Mouse (Mus musculus) neural tube, embryonic 13.5 days (tissue): ENCODE data around the gene Abcf3. TPM values are rescaled to one million over a fixed set of nuclear protein-coding genes. Genes with fewer than 3 reads are reported as not detected.
A peak's percentile ranks its signal among the peaks of the same experiment; 100 is the strongest.

Experiments used
- ATAC-seq: fragments of 200-750 bp; cut with Nextera tagmentation; 2 replicates; pipeline ENCODE4 v1.8.0; 2017; ENCODE audit warnings: low read depth, mild to moderate bottlenecking, moderate TSS enrichment, moderate library complexity
- H3K27ac ChIP-seq: fragments of 300-500 bp; sonication (generic); replicated peaks from 2 replicates; pipeline ENCODE4 v1.5.1; 2015; ENCODE audit warnings: moderate library complexity, mild to moderate bottlenecking, inconsistent platforms
- H3K27me3 ChIP-seq: fragments of 300-500 bp; sonication (generic); 2 replicates; pipeline ENCODE4 v1.6.1; 2015; ENCODE audit warnings: mild to moderate bottlenecking, inconsistent platforms
- H3K36me3 ChIP-seq: fragments of 300-500 bp; sonication (generic); 2 replicates; pipeline ENCODE4 v1.6.1; 2015; ENCODE audit warnings: mild to moderate bottlenecking, inconsistent platforms
- H3K4me1 ChIP-seq: fragments of 300-500 bp; sonication (generic); replicated peaks from 2 replicates; pipeline ENCODE4 v1.6.1; 2015; ENCODE audit warnings: inconsistent platforms
- H3K4me2 ChIP-seq: fragments of 300-500 bp; sonication (generic); 2 replicates; pipeline ENCODE4 v1.6.1; 2015; ENCODE audit warnings: inconsistent platforms, mild to moderate bottlenecking, moderate library complexity
- H3K4me3 ChIP-seq: fragments of 300-500 bp; sonication (generic); 2 replicates; pipeline ENCODE4 v1.5.1; 2015; ENCODE audit warnings: mild to moderate bottlenecking, inconsistent platforms
- H3K9ac ChIP-seq: fragments of 300-500 bp; sonication (generic); 2 replicates; pipeline ENCODE4 v1.6.1; 2015; ENCODE audit warnings: moderate library complexity, mild to moderate bottlenecking, inconsistent platforms
- H3K9me3 ChIP-seq: fragments of 300-500 bp; sonication (generic); 2 replicates; pipeline ENCODE4 v1.6.1; 2016; ENCODE audit warnings: inconsistent platforms
- WGBS: fragments of 180-500 bp; shearing (Covaris S2); methylation state at CpG from one replicate; pipeline ENCODE4 v1.1.7; 2015; 5-methylcytosine and 5-hydroxymethylcytosine counted together
- polyA plus RNA-seq: library from polyadenylated mRNA; unstranded; fragments of >200 nt; fragmentation: Nextera tagmentation; extraction: Ambion mirVana; gene quantifications from 2 replicates; pipeline ENCODE4 v1.2.1, GENCODE M21; 2015

Gene Abcf3
- polyA plus RNA-seq, result 72.2 and 81.5 TPM in 2 replicates

DNA sequence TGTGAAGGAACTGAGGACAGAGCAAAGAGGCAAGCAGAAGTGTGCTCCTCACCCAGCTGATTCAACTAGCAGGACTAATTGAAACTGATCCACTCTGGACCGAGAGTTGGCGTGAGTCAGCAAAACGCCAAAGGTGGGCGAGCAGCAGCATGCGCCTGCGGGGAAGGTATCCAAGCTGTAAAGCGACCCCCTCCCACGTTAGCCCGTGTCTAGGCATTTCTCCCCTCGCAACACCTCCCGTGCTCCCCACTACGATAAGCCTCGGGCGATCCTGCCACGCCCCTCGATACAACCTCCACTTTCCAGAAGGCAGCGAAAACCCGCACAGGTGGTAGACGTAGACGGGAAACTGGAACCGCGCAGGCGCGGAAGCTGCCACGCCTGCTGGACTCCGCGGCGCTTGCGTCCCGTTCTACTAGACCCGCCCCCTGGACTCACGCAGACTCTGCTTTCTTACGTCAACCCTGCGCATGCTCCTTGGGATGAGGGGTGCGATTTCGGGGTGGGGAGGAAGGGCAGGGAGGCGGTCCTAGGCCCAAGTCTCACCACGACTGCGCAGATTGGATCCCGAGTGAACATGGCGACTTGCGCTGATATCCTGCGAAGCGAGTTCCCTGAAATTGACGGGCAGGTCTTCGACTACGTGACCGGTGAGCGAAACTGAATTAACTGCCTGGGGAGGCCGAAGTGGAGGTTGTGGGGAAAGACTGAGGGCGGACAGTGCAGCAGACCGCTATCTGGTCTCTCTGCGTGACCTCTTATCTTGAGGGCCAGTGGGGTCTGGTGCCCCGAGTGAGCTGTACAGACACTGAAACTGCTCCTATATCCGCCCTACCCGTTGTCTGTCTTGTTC, at the start of gene Abcf3:
Abcf3 (plus strand) TSS at position 482 of the 853 bp plus-strand sequence.
- Histone ChIP-seq H3K9me3 (no peaks in the 10 kb centered on the region), H3K27me3 (no peaks in the 10 kb centered on the region), H3K4me2 (peak within 1 kb of the TSS; percentile 93), H3K4me3 (peak within 1 kb of the TSS; percentile 93), H3K9ac (peak within 1 kb of the TSS; percentile 89), H3K36me3 (peaks cover 67% of the 10 kb centered on the region), H3K4me1 (peaks cover 25% of the 10 kb centered on the region), H3K27ac (peak within 1 kb of the TSS; percentile 33; the same call in 1 of the 2 replicates)
- peak; percentile 99 for ATAC-seq
- WGBS, result under 1% methylated on average over 56 of the region's 56 CpGs

DNA sequence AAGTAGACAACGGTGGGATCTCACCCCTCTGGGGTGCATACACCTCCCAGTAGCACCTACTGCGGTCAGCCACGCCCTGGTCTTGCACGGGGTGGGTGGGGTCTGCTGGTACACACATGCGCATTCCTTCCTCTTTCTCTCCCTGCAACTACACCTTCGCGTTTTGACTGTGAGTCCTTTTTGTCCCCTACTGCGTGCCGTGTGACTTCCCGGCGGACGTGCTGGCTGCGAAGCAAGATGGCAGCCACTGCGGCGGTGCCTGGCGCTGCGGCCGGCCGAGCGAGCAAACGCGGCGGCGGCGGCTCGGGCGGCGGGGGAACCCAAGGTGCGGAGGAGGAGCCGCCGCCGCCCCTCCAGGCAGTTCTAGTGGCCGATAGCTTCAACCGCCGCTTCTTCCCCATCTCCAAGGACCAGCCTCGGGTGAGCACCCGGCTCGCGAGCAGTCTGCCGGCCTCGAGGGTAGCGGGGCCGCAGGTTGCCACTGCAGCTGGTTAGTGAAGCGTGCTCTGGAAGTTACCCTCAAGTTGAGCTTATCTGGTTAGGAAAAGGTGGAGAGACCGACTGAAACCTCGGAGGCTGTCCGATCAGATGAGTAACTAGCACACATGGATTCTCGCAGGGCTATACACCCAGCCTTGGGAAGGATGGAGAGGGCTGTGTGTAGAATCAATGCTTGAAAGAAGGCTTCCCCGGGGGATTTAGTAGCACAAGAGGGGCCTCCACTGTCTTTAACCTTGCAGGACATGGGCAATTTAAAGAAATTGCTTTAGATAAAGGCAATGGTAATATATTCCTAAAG, 49.5 kb upstream of the Abcf3 start, which contains the start of gene Eif2b5:
Eif2b5 (plus strand) TSS at position 141 of the 799 bp plus-strand sequence.
- Histone ChIP-seq H3K9me3 (no peaks in the 10 kb centered on the region), H3K36me3 (peaks cover 30% of the 10 kb centered on the region), H3K27ac (peak within 1 kb of the TSS; percentile 90), H3K4me2 (peak within 1 kb of the TSS; percentile 78), H3K4me1 (peaks cover 21% of the 10 kb centered on the region), H3K4me3 (peak within 1 kb of the TSS; percentile 92), H3K27me3 (peaks cover 13% of the 10 kb centered on the region), H3K9ac (peak within 1 kb of the TSS; percentile 90)
- WGBS, result under 1% methylated on average over 49 of the region's 49 CpGs
- peak; percentile 95 for ATAC-seq

DNA sequence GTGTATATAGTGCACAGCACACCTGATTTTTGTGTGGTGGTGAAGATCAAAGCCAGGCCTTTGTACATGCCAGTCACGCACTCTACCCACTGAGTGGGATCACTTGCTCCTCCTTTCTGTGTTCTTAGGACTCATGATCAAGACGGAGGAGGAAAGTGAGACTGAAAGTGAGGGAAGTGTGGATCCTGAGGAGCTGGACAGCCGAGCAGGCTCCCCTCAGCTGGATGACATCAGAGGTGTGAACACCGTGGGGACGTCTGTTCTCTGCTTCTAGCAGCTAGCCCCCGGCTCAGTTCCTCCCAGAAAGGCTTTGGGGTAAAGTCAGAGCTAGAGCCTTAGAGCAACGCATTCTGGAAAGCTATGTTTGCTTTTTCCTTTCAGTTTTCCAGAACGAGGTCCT, 42.4 kb upstream of the Abcf3 start:
- Histone ChIP-seq H3K9me3 (no peaks in the 10 kb centered on the region), H3K36me3 (peaks cover 100% of the 10 kb centered on the region), H3K4me1 (no peaks in the 10 kb centered on the region), H3K4me3 (no peak overlapping the region), H3K9ac (no peak overlapping the region), H3K27me3 (no peaks in the 10 kb centered on the region), H3K27ac (no peak overlapping the region), H3K4me2 (no peak overlapping the region)
- ATAC-seq, result no peak
- WGBS, result 89% methylated on average over 8 of the region's 8 CpGs

DNA sequence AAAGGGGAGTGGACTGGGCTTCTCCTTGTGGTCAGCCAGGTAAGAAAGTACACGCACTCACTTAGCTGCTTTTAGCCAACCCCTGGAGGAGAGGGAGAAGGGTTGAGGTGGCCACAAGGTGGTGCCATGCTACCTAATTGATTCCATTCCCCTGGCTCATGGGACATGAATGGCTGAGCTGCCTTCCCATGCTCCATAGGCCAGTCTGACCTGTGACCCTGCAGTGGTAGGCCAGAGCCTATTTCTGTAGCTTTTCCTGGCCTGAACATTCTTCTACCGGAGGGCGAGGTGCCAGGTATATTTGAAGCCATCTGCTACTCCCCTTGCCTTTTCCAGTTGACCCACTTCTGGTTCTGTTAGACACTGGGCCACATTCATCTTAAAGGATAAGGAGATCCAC, 39.0 kb upstream of the Abcf3 start:
- WGBS, result 92% methylated on average over 3 of the region's 3 CpGs
- H3K36me3 ChIP-seq, result peaks cover 76% of the 10 kb centered on the region
- ATAC-seq, result peak; percentile 51; the same call in 1 of the 2 replicates
- H3K4me3 ChIP-seq, result no peak overlapping the region
- H3K4me2 ChIP-seq, result no peak overlapping the region
- H3K9ac ChIP-seq, result no peak overlapping the region
- H3K4me1 ChIP-seq, result no peaks in the 10 kb centered on the region
- H3K27me3 ChIP-seq, result no peaks in the 10 kb centered on the region
- H3K9me3 ChIP-seq, result no peaks in the 10 kb centered on the region
- H3K27ac ChIP-seq, result no peak overlapping the region

DNA sequence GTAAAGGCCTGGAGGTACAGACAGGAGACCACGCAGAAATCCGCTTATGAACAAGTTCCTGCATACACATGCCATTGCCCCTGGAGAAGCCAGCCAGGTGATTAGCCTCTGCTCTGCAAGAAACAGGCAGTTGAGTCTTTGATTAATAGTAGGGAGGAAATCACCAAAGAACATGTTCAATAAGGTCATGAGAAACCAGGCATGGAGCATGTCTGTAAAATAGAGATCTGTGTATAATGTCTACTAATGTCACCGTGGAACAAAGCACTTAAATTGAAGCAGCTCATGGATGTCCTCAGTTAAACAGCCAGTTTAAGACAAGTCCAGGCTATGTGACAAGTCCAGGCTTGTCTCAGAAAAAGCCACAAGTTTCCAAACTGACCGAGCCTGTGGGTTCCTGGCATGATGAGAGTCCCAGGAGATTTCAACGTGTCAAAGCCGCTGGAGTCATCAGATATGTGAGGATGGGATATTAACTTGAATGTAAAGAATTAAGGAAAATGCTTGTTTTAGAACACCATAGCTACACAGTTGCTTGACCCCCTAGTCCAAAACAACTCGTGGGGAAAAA, 37.0 kb upstream of the Abcf3 start:
- no peak overlapping the region for H3K4me3 ChIP-seq
- no peak overlapping the region for H3K4me2 ChIP-seq
- 92% methylated on average over 7 of the region's 7 CpGs for WGBS
- no peak overlapping the region for H3K27ac ChIP-seq
- no peak overlapping the region for H3K9ac ChIP-seq
- ATAC-seq, result no peak
- H3K27me3 ChIP-seq, result no peaks in the 10 kb centered on the region
- peaks cover 56% of the 10 kb centered on the region for H3K36me3 ChIP-seq
- H3K4me1 ChIP-seq, result peaks cover 6% of the 10 kb centered on the region
- H3K9me3 ChIP-seq, result no peaks in the 10 kb centered on the region

DNA sequence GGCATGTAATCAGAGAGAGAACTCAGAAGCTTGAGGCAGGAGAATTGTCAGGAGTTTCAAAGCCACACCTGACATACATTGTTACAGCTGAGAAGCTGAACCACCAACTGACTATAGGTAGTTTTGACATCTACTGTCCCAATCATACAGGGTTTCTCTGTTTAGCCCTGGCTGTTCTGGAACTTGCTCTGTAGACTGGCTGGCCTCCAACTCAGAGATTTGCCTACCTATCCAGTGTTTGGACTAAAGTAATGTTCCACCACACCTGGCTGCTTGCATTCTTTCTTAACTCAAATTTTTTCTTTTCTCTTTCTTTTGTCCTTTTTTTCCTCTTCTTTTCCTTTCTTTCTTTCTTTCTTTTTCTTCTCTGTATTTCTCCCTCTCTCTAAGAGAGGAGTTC, 32.3 kb upstream of the Abcf3 start:
- H3K4me2 ChIP-seq, result peak overlapping the region; percentile 96
- peak overlapping the region; percentile 96 for H3K4me3 ChIP-seq
- H3K9me3 ChIP-seq, result no peaks in the 10 kb centered on the region
- peaks cover 42% of the 10 kb centered on the region for H3K4me1 ChIP-seq
- no peaks in the 10 kb centered on the region for H3K27me3 ChIP-seq
- H3K9ac ChIP-seq, result peak overlapping the region; percentile 99
- H3K27ac ChIP-seq, result peak overlapping the region; percentile 94
- peaks cover 28% of the 10 kb centered on the region for H3K36me3 ChIP-seq
- no peak for ATAC-seq

DNA sequence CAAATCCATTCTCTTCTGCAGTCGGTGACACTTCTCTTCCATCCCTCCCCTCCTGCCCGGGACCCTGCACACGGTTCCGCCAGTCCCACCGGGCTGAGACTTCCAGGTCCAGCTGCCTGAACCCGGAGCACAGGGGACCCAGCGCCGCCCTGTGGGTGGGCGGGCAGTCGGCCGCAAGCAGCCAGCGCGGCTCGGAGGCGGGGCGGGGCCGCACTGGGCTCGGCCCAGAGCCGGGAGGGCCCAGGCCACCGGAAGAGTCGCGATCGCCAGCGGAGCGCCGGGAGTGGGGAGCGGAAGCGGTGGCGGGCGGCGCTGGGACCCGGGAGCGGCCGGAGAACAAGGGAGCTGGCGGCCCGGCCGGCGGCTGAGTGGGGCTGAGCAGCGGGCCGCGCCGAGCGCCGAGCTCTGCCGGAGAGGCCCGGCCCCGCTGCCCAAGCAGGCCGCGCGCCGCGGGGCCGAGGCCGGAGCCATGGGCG, 31.6 kb upstream of the Abcf3 start, which contains the start of gene Dvl3:
Dvl3 (plus strand) TSS at position 257 of the 476 bp plus-strand sequence.
- H3K4me1 ChIP-seq, result peaks cover 46% of the 10 kb centered on the region
- under 1% methylated on average over 42 of the region's 55 CpGs for WGBS
- H3K9me3 ChIP-seq, result no peaks in the 10 kb centered on the region
- H3K9ac ChIP-seq, result peak within 1 kb of the TSS; percentile 99
- H3K36me3 ChIP-seq, result peaks cover 29% of the 10 kb centered on the region
- H3K4me2 ChIP-seq, result peak within 1 kb of the TSS; percentile 96
- H3K4me3 ChIP-seq, result peak within 1 kb of the TSS; percentile 96
- H3K27ac ChIP-seq, result peak within 1 kb of the TSS; percentile 94
- ATAC-seq, result peak; percentile 94
- no peaks in the 10 kb centered on the region for H3K27me3 ChIP-seq

DNA sequence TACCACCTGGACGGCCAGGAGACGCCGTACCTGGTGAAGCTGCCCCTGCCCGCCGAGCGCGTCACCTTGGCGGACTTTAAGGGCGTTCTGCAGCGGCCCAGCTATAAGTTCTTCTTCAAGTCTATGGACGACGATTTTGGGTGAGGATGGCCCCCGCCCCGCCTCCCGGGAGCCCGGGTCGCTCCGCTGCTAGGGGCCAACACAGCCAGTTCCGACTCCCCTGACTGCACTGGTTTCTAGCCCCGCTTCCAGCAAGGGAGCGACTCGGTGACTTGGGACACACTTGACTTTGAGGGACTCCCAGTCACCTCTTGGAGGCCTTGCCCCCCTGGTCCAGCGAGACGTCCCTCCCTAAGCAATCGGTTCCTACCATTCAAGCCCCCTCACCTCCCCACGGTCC, 31.2 kb upstream of the Abcf3 start:
- peaks cover 31% of the 10 kb centered on the region for H3K36me3 ChIP-seq
- H3K9me3 ChIP-seq, result no peaks in the 10 kb centered on the region
- H3K4me3 ChIP-seq, result peak overlapping the region; percentile 96
- under 1% methylated on average over 26 of the region's 26 CpGs for WGBS
- ATAC-seq, result peak; percentile 45
- H3K27ac ChIP-seq, result peak overlapping the region; percentile 94
- H3K4me1 ChIP-seq, result peaks cover 46% of the 10 kb centered on the region
- H3K27me3 ChIP-seq, result no peaks in the 10 kb centered on the region
- peak overlapping the region; percentile 99 for H3K9ac ChIP-seq
- H3K4me2 ChIP-seq, result peak overlapping the region; percentile 96

DNA sequence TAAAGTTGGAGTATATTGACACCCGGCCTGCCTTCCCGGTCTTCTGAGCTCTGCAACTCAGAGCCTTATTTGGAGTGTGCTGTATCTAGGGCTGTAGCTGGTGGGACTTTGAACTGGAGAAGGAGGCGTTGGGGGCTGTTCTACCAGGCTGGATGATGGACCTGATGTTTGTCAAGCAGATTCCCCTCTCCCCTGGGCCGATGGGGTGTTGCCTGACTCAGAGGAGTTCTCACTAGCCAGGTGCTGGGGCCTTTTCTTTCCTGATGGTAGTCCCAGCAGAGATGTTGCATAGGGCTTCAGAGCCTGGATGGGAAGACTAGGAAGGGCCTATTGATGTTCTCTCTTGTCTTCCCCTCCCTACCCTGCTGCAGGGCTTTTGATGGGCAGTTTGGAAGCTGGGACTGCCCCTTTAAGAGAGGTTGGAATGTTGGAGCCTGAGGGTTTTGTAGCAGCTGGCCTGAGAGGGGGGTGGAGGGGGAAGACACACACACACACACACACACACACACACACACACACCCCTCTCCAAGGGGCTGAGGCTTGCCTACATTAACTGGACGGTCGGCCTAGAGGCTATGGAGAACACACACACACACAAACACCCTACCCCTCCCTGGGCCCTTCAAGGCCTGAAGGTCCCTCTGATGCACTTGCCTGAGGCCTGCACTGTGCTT, 30.5 kb upstream of the Abcf3 start:
- H3K4me2 ChIP-seq, result peak overlapping the region; percentile 96
- peak overlapping the region; percentile 99 for H3K9ac ChIP-seq
- no peaks in the 10 kb centered on the region for H3K27me3 ChIP-seq
- 1% methylated on average over 6 of the region's 6 CpGs for WGBS
- peaks cover 46% of the 10 kb centered on the region for H3K4me1 ChIP-seq
- H3K9me3 ChIP-seq, result no peaks in the 10 kb centered on the region
- peak overlapping the region; percentile 96 for H3K4me3 ChIP-seq
- ATAC-seq, result peak; percentile 59
- peaks cover 32% of the 10 kb centered on the region for H3K36me3 ChIP-seq
- H3K27ac ChIP-seq, result peak overlapping the region; percentile 94

DNA sequence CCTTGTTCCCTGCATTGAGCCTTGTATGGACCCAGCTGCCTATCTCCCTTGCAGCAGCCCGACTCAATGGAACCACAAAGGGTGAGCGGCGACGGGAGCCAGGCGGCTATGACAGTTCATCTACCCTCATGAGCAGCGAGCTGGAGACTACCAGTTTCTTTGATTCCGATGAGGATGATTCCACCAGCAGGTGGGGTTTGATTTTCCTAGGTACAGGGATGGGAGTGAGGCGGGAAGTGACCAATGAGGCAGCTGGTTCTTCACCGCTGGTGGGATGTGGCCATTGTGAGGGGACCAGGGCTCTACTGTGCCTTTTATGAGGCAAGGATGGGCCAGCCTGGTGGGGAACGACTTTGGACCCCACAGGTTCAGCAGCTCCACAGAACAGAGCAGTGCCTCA, 24.5 kb upstream of the Abcf3 start:
- Histone ChIP-seq H3K27me3 (no peaks in the 10 kb centered on the region), H3K9ac (no peak overlapping the region), H3K4me1 (peaks cover 29% of the 10 kb centered on the region), H3K9me3 (no peaks in the 10 kb centered on the region), H3K27ac (no peak overlapping the region), H3K36me3 (peaks cover 91% of the 10 kb centered on the region), H3K4me2 (no peak overlapping the region), H3K4me3 (no peak overlapping the region)
- no peak for ATAC-seq
- 80% methylated on average over 10 of the region's 10 CpGs for WGBS

DNA sequence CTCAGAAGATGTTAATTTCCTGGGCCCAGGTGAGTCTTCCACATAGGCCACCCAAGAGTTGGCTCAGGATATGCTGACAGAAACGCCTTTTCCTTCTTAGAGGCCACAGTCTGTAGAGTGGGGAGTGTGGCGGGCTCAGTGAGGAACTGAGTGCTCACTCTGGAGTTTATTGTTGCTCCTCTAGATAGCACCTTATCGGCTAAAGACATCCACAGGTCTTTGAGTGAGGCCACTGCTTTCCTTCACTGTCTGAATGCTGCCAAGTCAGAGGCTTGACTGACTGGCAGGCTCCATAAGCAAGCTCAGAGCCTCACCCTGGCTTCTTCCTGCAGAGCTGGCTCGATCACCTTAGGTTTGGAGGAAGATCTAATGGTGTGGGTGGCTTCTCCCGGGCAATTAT, 19.6 kb upstream of the Abcf3 start:
- no peaks in the 10 kb centered on the region for H3K27me3 ChIP-seq
- no peaks in the 10 kb centered on the region for H3K9me3 ChIP-seq
- peaks cover 7% of the 10 kb centered on the region for H3K4me1 ChIP-seq
- 90% methylated on average over 5 of the region's 5 CpGs for WGBS
- no peak overlapping the region for H3K9ac ChIP-seq
- no peak overlapping the region; the same call in 1 of the 2 replicates for H3K27ac ChIP-seq
- H3K36me3 ChIP-seq, result peaks cover 98% of the 10 kb centered on the region
- H3K4me2 ChIP-seq, result no peak overlapping the region
- no peak for ATAC-seq
- no peak overlapping the region for H3K4me3 ChIP-seq
